ENCODE assay signal across 8 mouse cellular contexts in the genomic region with DNA sequence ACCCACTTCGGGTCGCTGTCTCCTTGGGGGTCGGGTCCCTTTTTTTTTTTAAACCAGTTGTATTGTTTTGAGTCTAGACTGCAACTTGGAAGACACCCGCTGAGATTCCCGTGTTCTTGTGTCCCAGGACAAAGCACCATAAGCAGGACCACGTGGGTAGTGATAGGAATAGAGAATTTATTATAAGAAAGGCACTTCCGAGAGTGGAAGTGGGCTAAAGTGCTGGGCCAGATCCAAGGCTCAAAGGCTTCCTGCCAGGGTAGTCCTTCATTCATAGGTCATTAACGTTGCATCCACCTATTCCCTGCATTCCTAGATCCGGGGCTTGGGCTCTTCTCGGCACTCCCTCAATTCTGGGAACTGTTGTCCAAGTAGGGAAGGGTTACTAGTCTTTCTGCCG. TPM values are rescaled to one million over a fixed set of nuclear protein-coding genes. Genes with fewer than 3 reads are reported as not detected.
DNase-seq lines count a peak whose midpoint lies in the region; ATAC-seq lines count a peak whose summit lies in the region.

No protein-coding gene starts in this region.

- H3K4me2 ChIP-seq in limb, embryonic 12.5 days: peak overlapping the region; percentile 73
- peak overlapping the region; percentile 89 for H3K4me2 ChIP-seq in midbrain, embryonic 16.5 days (ENCODE audit: low read length)

- intact Hi-C loops in heart, postnatal 14 days (cut with DNase I): loop anchor here (1.0 kb wide), 1 partner anchor 25 kb away; no protein-coding TSS in a partner anchor
- intact Hi-C loops in gastrocnemius, postnatal 36 days (cut with DNase I): loop anchor here (2.0 kb wide), 1 partner anchor 25 kb away; the partner anchor contains the start of gene Pim3

- H3K4me1 ChIP-seq in limb, embryonic 12.5 days (replicated peaks): peaks cover 58% of the 10 kb centered on the region
- peaks cover 20% of the 10 kb centered on the region for H3K4me1 ChIP-seq in midbrain, embryonic 16.5 days (ENCODE audit: control insufficient read depth, insufficient read depth, low read length)

- peak overlapping the region; percentile 44 for H3K4me3 ChIP-seq in limb, embryonic 12.5 days (replicated peaks)
- H3K4me3 ChIP-seq in midbrain, embryonic 16.5 days (ENCODE audit: low read depth, low read length): peak overlapping the region; percentile 51

- no peaks in the 10 kb centered on the region for H3K27me3 ChIP-seq in limb, embryonic 12.5 days
- no peaks in the 10 kb centered on the region for H3K27me3 ChIP-seq in midbrain, embryonic 16.5 days (ENCODE audit: control insufficient read depth, insufficient read depth, low read depth, low read length)

- no peaks in the 10 kb centered on the region for H3K36me3 ChIP-seq in limb, embryonic 12.5 days
- no peaks in the 10 kb centered on the region for H3K36me3 ChIP-seq in midbrain, embryonic 16.5 days (ENCODE audit: control insufficient read depth, insufficient read depth, low read length)

- ATAC-seq in limb, embryonic 12.5 days (ENCODE audit: insufficient number of reproducible peaks, insufficient read depth, low FRiP score, low TSS enrichment, low read depth): no peak
- no peak for ATAC-seq in midbrain, embryonic 16.5 days

- H3K27ac ChIP-seq in limb, embryonic 12.5 days: no peak overlapping the region
- H3K27ac ChIP-seq in midbrain, embryonic 16.5 days (ENCODE audit: low read length): no peak overlapping the region

- DNase-seq in MEL-GATA-1-ER (ENCODE audit: extremely low read depth, low read depth): peak; percentile 9
- DNase-seq in embryo, embryonic 11 days: peak; percentile 34
- peak; percentile 44 to 63 for DNase-seq in heart, postnatal 14 days
- no peak for DNase-seq in cerebellum, adult 8-10 months
- DNase-seq in gastrocnemius, postnatal 36 days: no peak
- no peak for DNase-seq in frontal cortex, postnatal 14 days (ENCODE audit: low spot score in 2 of 2)

- H3K9ac ChIP-seq in limb, embryonic 12.5 days (replicated peaks): no peak overlapping the region
- H3K9ac ChIP-seq in midbrain, embryonic 16.5 days (ENCODE audit: low read depth, low read length): peak overlapping the region; percentile 75

- 3% methylated on average over 11 of the region's 11 CpGs for WGBS in limb, embryonic 12.5 days
- 0% methylated on average over 11 of the region's 11 CpGs for WGBS in midbrain, embryonic 16.5 days

- no peaks in the 10 kb centered on the region for H3K9me3 ChIP-seq in limb, embryonic 12.5 days
- H3K9me3 ChIP-seq in midbrain, embryonic 16.5 days (replicated peaks; ENCODE audit: control insufficient read depth, low read length, poor library complexity, severe bottlenecking): no peaks in the 10 kb centered on the region

RNA-seq across cellular contexts. Expression of gene Creld2, which starts 18.5 kb away (rescaled TPM):
- 10 to 100 TPM; 12.1 to 22.5 TPM for total RNA-seq in heart, postnatal 14 days (2021)
- polyA plus RNA-seq in limb, embryonic 12.5 days (2016; fragmentation: Nextera tagmentation; extraction: Ambion mirVana): 70.6 and 74.7 TPM in 2 replicates
- polyA plus RNA-seq in midbrain, embryonic 16.5 days (2015; fragmentation: Nextera tagmentation; extraction: Ambion mirVana): 60.6 and 66.4 TPM in 2 replicates
- total RNA-seq in gastrocnemius, postnatal 36 days (2021): 1 to 10 TPM; 6.6 to 8.9 TPM

RNA-seq across cellular contexts. Expression of gene Alg12, which starts 18.9 kb away (rescaled TPM):
- 1 to 10 TPM; 9.2 to 9.9 TPM for total RNA-seq in heart, postnatal 14 days (2021)
- 10.3 and 11.2 TPM in 2 replicates for polyA plus RNA-seq in limb, embryonic 12.5 days (2016; fragmentation: Nextera tagmentation; extraction: Ambion mirVana)
- polyA plus RNA-seq in midbrain, embryonic 16.5 days (2015; fragmentation: Nextera tagmentation; extraction: Ambion mirVana): 7.8 and 9.4 TPM in 2 replicates
- total RNA-seq in gastrocnemius, postnatal 36 days (2021): 1 to 10 TPM; 3.6 to 3.7 TPM

RNA-seq across cellular contexts. Expression of gene Pim3, which starts 24.0 kb away (rescaled TPM):
- total RNA-seq in heart, postnatal 14 days (2021): 10 to 100 TPM; 97.7 to 97.8 TPM
- polyA plus RNA-seq in limb, embryonic 12.5 days (2016; fragmentation: Nextera tagmentation; extraction: Ambion mirVana): 53.9 and 55.3 TPM in 2 replicates
- polyA plus RNA-seq in midbrain, embryonic 16.5 days (2015; fragmentation: Nextera tagmentation; extraction: Ambion mirVana): 64.7 and 67.5 TPM in 2 replicates
- total RNA-seq in gastrocnemius, postnatal 36 days (2021): 10 to 100 TPM; 22.1 to 32.2 TPM

Comparison
In these comparisons a context has a peak if more than half of its experiments do, and no peak if none do; other contexts are left out.
1. DNase-seq: peak in MEL-GATA-1-ER (single experiment), embryo, embryonic 11 days (single experiment) and heart, postnatal 14 days (2 of 2); none in cerebellum, adult 8-10 months (single experiment), gastrocnemius, postnatal 36 days (0 of 2) and frontal cortex, postnatal 14 days (0 of 2).